Mouse (Mus musculus) liver, embryonic 14.5 days (tissue): ENCODE results near the gene Hint2. TPM values are rescaled to one million over a fixed set of nuclear protein-coding genes. Genes with fewer than 3 reads are reported as not detected.
A peak's percentile ranks its signal among the peaks of the same experiment; 100 is the strongest.

Source experiments
- ATAC-seq: fragments of 200-750 bp; cut with Nextera tagmentation; 2 replicates; pipeline ENCODE4 v1.8.0; 2017; ENCODE audit warnings: moderate number of reproducible peaks, mild to moderate bottlenecking, moderate library complexity; ENCODE audit not compliant: insufficient read depth
- DNase-seq, 3 experiments: peaks; one replicate each; pipeline ENCODE4 v3.0.0-alpha.2; 2012 to 2013; ENCODE audit warnings: low read depth in 3 of 3, low spot score in 3 of 3
- H3K27ac ChIP-seq: fragments of 300-500 bp; sonication (generic); 2 replicates; pipeline ENCODE4 v1.5.1; 2014; ENCODE audit warnings: moderate library complexity, mild to moderate bottlenecking, control low read depth, inconsistent platforms
- H3K27me3 ChIP-seq: fragments of 300-500 bp; sonication (generic); 2 replicates; pipeline ENCODE4 v1.6.1; 2014; ENCODE audit warnings: mild to moderate bottlenecking, low read length, moderate library complexity; ENCODE audit not compliant: control insufficient read depth, insufficient read depth
- H3K36me3 ChIP-seq: fragments of 300-500 bp; sonication (generic); replicated peaks from 2 replicates; pipeline ENCODE4 v1.6.1; 2014; ENCODE audit warnings: low read depth; ENCODE audit not compliant: control insufficient read depth, insufficient read depth
- H3K4me1 ChIP-seq, 2 experiments: fragments of 200-500 bp in 1 of 2; fragments of 300-500 bp in 1 of 2; sonication (generic) in 1 of 2; replicated peaks; 2 replicates each; pipeline ENCODE4 v1.6.1; 2012 to 2014; ENCODE audit warnings: antibody characterized with exemption in 1 of 2, inconsistent platforms in 1 of 2, low read length in 1 of 2; ENCODE audit not compliant: control insufficient read depth in 2 of 2, insufficient read depth in 2 of 2
- H3K4me2 ChIP-seq: fragments of 300-500 bp; sonication (generic); 2 replicates; pipeline ENCODE4 v1.6.1; 2014; ENCODE audit warnings: low read depth, mild to moderate bottlenecking, control low read depth, moderate library complexity
- H3K4me3 ChIP-seq, 2 experiments: fragments of 200-500 bp in 1 of 2; fragments of 300-500 bp in 1 of 2; sonication (generic) in 1 of 2; 2 replicates each; pipeline ENCODE4 v1.5.1; 2012 to 2014; ENCODE audit warnings: low read depth in 2 of 2, low read length in 2 of 2, mild to moderate bottlenecking in 2 of 2, control low read depth in 1 of 2, inconsistent platforms in 1 of 2, moderate library complexity in 1 of 2; ENCODE audit not compliant: insufficient read depth in 1 of 2
- H3K9ac ChIP-seq: fragments of 300-500 bp; sonication (generic); replicated peaks from 2 replicates; pipeline ENCODE4 v1.6.1; 2014; ENCODE audit warnings: mild to moderate bottlenecking, control low read depth, moderate library complexity
- H3K9me3 ChIP-seq: fragments of 300-500 bp; sonication (generic); 2 replicates; pipeline ENCODE4 v1.6.1; 2016; ENCODE audit warnings: low read length, mixed read lengths; ENCODE audit not compliant: control insufficient read depth
- CTCF ChIP-seq: IDR thresholded peaks from 2 replicates; pipeline ENCODE4 v1.5.1; 2016; ENCODE audit warnings: antibody characterized with exemption, low read depth, control low read depth
- EP300 ChIP-seq: IDR thresholded peaks from 2 replicates; pipeline ENCODE4 v1.6.1; 2016; ENCODE audit warnings: antibody characterized with exemption, low read depth
- WGBS: fragments of 180-500 bp; shearing (Covaris S2); extraction: QIAGEN DNeasy Blood & Tissue Kit; methylation state at CpG from one replicate; pipeline ENCODE4 v1.1.7; 2014; ENCODE audit not compliant: insufficient replicate concordance; 5-methylcytosine and 5-hydroxymethylcytosine counted together
- polyA plus RNA-seq, 2 experiments: library from polyadenylated mRNA; depleted of rRNA in 1 of 2; stranded (reverse) in 1 of 2; unstranded in 1 of 2; fragments of >200 nt; fragmentation: Nextera tagmentation in 1 of 2; extraction: Ambion mirVana in 1 of 2; gene quantifications; 2 replicates each; pipeline versions ENCODE4 v1.2.1 to v1.2.3; 2012 to 2014

The Hint2 gene
- polyA plus RNA-seq, 2 experiments = 29.1 to 76.8 TPM

DNA sequence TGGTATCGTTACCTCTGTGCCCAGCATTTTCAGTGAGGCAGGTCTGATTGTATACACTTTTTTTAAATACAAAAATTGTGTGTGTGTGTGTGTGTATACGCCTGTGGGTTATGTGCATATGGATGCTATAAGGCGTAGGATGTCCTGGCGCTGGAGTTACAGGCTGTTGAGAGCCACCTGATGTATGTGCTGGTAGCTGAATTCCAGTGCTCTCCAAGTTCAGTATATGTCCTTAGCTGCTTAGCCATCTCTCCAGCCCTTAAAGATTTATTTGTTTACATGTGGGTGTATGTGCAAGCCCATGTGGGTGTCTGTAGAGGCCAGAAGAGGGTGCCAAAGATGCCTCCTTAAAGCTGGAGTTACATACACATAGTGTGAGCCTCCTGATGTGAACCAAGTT, 880 bp upstream of the Hint2 start:
- ATAC-seq = no peak
- Histone ChIP-seq H3K9me3 (no peaks in the 10 kb centered on the region), H3K36me3 (no peaks in the 10 kb centered on the region), H3K27ac (no peak overlapping the region), H3K4me3 (peak overlapping the region in 1 of 2 experiments; percentile 73; a peak in 2 of 4 replicates), H3K4me2 (peak overlapping the region; percentile 76), H3K27me3 (peaks cover 11% of the 10 kb centered on the region), H3K4me1 (peaks cover 3 to 11% of the 10 kb centered on the region in 2 experiments), H3K9ac (no peak overlapping the region; the same call in 1 of the 2 replicates)
- TF ChIP-seq CTCF (peak; percentile 15), EP300 (no peak)
- WGBS = 60% methylated on average over 4 of the region's 4 CpGs
- DNase-seq = no peak

DNA sequence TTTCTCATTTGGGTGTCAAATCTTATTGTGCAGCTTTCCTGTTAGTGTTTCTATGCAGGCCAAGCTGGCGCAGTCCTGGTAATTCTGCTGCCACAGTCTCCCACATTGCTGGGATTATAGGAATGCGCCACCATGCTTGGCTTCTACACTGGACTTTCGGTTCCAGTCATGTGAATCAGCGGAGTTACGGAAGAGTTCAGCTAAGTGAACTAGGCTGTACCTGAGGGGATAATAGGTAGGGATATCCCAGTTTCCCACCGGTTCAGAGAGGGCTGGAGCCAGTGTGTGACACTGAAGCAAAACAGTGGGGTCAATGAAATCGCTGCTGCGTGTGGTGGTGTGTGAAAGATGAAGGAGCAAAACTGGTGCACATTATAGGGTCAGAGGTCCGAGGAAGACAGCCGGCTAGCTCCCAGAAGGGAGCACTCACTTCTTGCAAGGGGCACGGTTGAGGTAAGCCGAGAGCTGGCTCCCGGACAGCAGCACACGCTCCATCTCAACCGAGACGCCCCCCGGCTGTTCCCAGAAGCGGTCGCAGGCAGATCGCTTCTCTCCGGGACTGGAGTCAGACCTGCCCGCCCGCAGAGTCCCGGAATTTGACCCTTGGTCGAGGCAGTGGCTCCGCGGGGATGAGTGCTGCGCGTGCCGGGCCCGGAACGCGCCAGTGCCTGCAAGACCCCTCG, 469 bp downstream of the Hint2 start:
- no peak for DNase-seq
- Histone ChIP-seq H3K36me3 (no peaks in the 10 kb centered on the region), H3K4me2 (peak overlapping the region; percentile 76), H3K27me3 (no peaks in the 10 kb centered on the region), H3K9ac (peak overlapping the region; percentile 77), H3K4me1 (peaks cover 3 to 11% of the 10 kb centered on the region in 2 experiments), H3K4me3 (peak overlapping the region; percentile 73 to 78), H3K27ac (no peak overlapping the region; the same call in 1 of the 2 replicates), H3K9me3 (no peaks in the 10 kb centered on the region)
- 9% methylated on average over 34 of the region's 34 CpGs for WGBS
- TF ChIP-seq EP300 (no peak), CTCF (peak; percentile 15; the same call in 1 of the 2 replicates)
- peak; percentile 38 for ATAC-seq

DNA sequence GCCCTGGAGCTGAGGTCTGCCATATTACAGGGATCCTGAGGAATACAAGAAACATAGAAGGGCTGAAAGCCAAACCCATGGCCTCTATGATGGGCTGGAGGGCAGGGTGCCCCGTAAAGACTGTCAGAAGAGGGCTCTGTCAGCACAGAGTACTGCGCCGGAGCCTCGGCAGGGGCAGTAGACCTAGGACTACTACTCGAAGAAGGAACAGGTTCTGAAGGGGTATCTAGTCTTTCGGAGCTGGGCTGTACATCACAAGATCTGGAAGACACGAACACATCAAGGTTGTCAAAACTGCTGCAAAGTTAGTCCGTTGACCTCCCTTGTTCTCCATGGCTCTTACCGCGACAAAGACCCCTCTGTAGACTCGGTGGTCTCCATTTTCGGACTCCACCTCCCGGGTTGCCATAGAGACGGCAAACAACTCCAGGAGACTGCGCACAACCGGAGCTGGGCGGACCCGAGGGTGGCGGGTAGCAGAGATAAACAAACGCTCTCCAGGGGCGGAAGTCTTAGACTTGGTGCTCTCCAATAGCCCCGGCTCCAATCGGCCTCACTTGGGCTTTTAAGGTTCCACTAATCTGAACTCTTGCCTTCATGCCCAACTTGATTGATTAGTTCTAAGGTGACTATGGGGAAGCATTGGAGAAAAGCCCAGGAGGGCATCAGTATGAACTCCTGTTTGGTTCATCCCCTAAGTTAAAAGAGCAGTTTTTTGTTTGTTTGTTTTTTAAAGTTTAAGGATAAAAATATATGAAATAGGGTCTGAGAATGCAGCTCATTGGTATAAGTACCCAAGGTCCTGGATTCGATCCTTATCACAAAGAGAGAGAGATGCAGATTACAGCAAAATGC, 2.9 kb downstream of the Hint2 start, which contains the start of gene Spag8:
Spag8 (minus strand) TSS at position 434 of the 855 bp plus-strand sequence.
- Histone ChIP-seq H3K36me3 (no peaks in the 10 kb centered on the region), H3K27me3 (no peaks in the 10 kb centered on the region), H3K4me2 (peak within 1 kb of the TSS; percentile 50), H3K27ac (no peak within 1 kb of the TSS), H3K9me3 (peaks cover 5% of the 10 kb centered on the region), H3K4me1 (peaks cover 3 to 11% of the 10 kb centered on the region in 2 experiments), H3K4me3 (peak within 1 kb of the TSS; percentile 17 to 57), H3K9ac (no peak within 1 kb of the TSS; the same call in 1 of the 2 replicates)
- no peak for TF ChIP-seq CTCF
- no peak for TF ChIP-seq EP300
- DNase-seq (peak in 2 of 3 experiments; percentile 28 to 46), ATAC-seq (no peak)
- WGBS = 12% methylated on average over 24 of the region's 24 CpGs

DNA sequence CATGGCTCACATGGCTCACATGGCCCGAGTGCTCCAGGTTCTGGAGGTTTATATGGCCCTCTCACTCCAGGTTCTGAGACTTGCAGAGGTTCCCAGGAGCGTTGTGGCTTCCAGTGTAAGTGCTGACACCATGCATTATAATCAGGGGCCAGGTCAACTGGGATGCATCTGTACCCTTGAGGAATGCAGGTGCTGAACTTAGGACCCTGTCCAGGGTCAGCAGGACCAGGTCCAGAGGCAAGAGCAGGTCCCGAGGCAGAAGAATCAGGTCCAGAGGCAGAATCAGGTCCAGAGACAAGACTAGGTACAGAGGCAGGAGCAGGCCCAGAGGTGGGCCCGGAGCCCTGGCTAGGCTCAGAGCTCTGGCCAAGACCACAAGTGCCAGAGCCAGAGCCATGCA, 3.5 kb downstream of the Hint2 start:
- DNase-seq = no peak

DNA sequence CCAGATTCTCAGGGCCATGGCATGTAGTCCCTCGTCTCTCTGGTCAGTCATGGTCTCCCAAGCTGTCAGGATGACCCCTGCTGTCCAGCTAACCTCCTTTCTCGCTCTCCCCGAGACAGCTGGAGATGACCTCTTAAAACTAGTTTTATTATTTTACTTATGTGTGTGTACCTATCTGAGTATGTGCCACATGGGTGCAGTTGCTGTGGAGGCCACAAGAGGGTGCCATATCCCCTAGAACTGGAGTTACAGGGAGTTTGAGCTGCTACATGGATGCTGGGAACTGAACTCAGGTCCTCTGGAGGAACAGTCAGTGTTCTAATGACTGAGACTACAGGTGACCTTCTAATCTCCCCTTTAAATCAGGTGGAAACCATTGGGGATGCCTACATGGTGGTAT, 6.5 kb downstream of the Hint2 start:
- H3K9me3 ChIP-seq = peaks cover 5% of the 10 kb centered on the region
- no peak overlapping the region for H3K4me2 ChIP-seq
- H3K4me1 ChIP-seq = peaks cover 0 to 3% of the 10 kb centered on the region in 2 experiments; a peak in 2 of 4 replicates
- no peaks in the 10 kb centered on the region for H3K36me3 ChIP-seq
- no peak overlapping the region for H3K4me3 ChIP-seq
- ATAC-seq (no peak), DNase-seq (no peak)
- no peak overlapping the region for H3K9ac ChIP-seq
- TF ChIP-seq EP300 (no peak), CTCF (peak; percentile 56)
- H3K27ac ChIP-seq = no peak overlapping the region
- no peaks in the 10 kb centered on the region for H3K27me3 ChIP-seq
- 80% methylated on average over 3 of the region's 3 CpGs for WGBS

More for the DNA sequence above, 3.5 kb downstream of the Hint2 start:
- H3K4me3 ChIP-seq = no peak overlapping the region
- no peaks in the 10 kb centered on the region for H3K27me3 ChIP-seq
- WGBS = 62% methylated on average over 4 of the region's 4 CpGs
- H3K4me1 ChIP-seq = peaks cover 3 to 11% of the 10 kb centered on the region in 2 experiments
- H3K36me3 ChIP-seq = no peaks in the 10 kb centered on the region
- no peak overlapping the region for H3K9ac ChIP-seq
- H3K9me3 ChIP-seq = peaks cover 5% of the 10 kb centered on the region
- H3K4me2 ChIP-seq = peak overlapping the region; percentile 50
- no peak overlapping the region for H3K27ac ChIP-seq
- ATAC-seq = no peak
- no peak for TF ChIP-seq CTCF
- no peak for TF ChIP-seq EP300
